Mouse (Mus musculus) hindbrain, postnatal 0 days (tissue): ENCODE measurements around the gene Cnppd1. TPM values are rescaled to one million over a fixed set of nuclear protein-coding genes. Genes with fewer than 3 reads are reported as not detected.

Experiments used
- ATAC-seq: fragments of 200-750 bp; cut with Nextera tagmentation; 2 replicates; pipeline ENCODE4 v1.8.0; 2017; ENCODE audit warnings: mild to moderate bottlenecking, moderate TSS enrichment, moderate library complexity
- DNase-seq: peaks from one replicate; pipeline ENCODE4 v3.0.0-alpha.2; 2015; ENCODE audit warnings: low spot score
- H3K27ac ChIP-seq: fragments of 300-500 bp; sonication (generic); 2 replicates; pipeline ENCODE4 v1.5.1; 2014; ENCODE audit warnings: mild to moderate bottlenecking
- H3K27me3 ChIP-seq: fragments of 300-500 bp; sonication (generic); 2 replicates; pipeline ENCODE4 v1.6.1; 2014; ENCODE audit warnings: low read length, mixed read lengths; ENCODE audit not compliant: insufficient read depth
- H3K36me3 ChIP-seq: fragments of 300-500 bp; sonication (generic); 2 replicates; pipeline ENCODE4 v1.6.1; 2014; ENCODE audit warnings: low read length, mixed read lengths; ENCODE audit not compliant: insufficient read depth
- H3K4me1 ChIP-seq: fragments of 300-500 bp; sonication (generic); 2 replicates; pipeline ENCODE4 v1.6.1; 2014; ENCODE audit warnings: antibody characterized with exemption, low read length, mixed read lengths; ENCODE audit not compliant: insufficient read depth
- H3K4me2 ChIP-seq: fragments of 300-500 bp; sonication (generic); 2 replicates; pipeline ENCODE4 v1.6.1; 2014; ENCODE audit warnings: low read depth, mild to moderate bottlenecking, low read length, moderate library complexity, mixed read lengths
- H3K4me3 ChIP-seq: fragments of 300-500 bp; sonication (generic); 2 replicates; pipeline ENCODE4 v1.5.1; 2014; ENCODE audit warnings: low read length
- H3K9ac ChIP-seq: fragments of 300-500 bp; sonication (generic); replicated peaks from 2 replicates; pipeline ENCODE4 v1.6.1; 2014; ENCODE audit warnings: mild to moderate bottlenecking, low read length, moderate library complexity, mixed read lengths
- H3K9me3 ChIP-seq: fragments of 300-500 bp; sonication (generic); 2 replicates; pipeline ENCODE4 v1.6.1; 2016; ENCODE audit warnings: low read length, mixed read lengths
- CTCF ChIP-seq: IDR thresholded peaks from 2 replicates; pipeline ENCODE4 v1.5.1; 2016; ENCODE audit warnings: antibody characterized with exemption, control low read depth, low read depth
- WGBS: fragments of 180-500 bp; shearing (Covaris S2); extraction: QIAGEN DNeasy Blood & Tissue Kit; methylation state at CpG from one replicate; pipeline ENCODE4 v1.1.7; 2014; 5-methylcytosine and 5-hydroxymethylcytosine counted together
- polyA plus RNA-seq: library from polyadenylated mRNA; unstranded; fragments of >200 nt; fragmentation: Nextera tagmentation; extraction: Ambion mirVana; gene quantifications from 2 replicates; pipeline ENCODE4 v1.2.1, GENCODE M21; 2015
- total RNA-seq: library from RNA; depleted of rRNA; stranded (reverse); fragments of >200 nt; gene quantifications from 2 replicates; pipeline ENCODE4 v1.2.3, GENCODE M21; 2014; rRNA removed

The Cnppd1 gene
- 50.0 and 52.4 TPM in 2 replicates for total RNA-seq
- 44.8 and 46.3 TPM in 2 replicates for polyA plus RNA-seq

GRCm38 (mm10) chr1:75142301-75143261 is at the start of gene Cnppd1, which contains the start of gene Retreg2:
Gene Cnppd1 (minus strand): TSS chr1:75142711.
Gene Retreg2 (plus strand): TSS chr1:75142778.
- H3K9ac ChIP-seq, result peak within 1 kb of the TSS; percentile 96
- H3K36me3 ChIP-seq, result peaks cover 42% of the 10 kb centered on the region
- H3K4me1 ChIP-seq, result peaks cover 13% of the 10 kb centered on the region
- peak within 1 kb of the TSS; percentile 98 for H3K27ac ChIP-seq
- peak; percentile 86 for ATAC-seq
- H3K9me3 ChIP-seq, result no peaks in the 10 kb centered on the region
- WGBS, result 1% methylated on average over 86 of the region's 91 CpGs
- H3K4me2 ChIP-seq, result peak within 1 kb of the TSS; percentile 97
- peak; percentile 60 for TF ChIP-seq CTCF
- H3K4me3 ChIP-seq, result peak within 1 kb of the TSS; percentile 91
- H3K27me3 ChIP-seq, result no peaks in the 10 kb centered on the region
- DNase-seq, result peak; percentile 98

GRCm38 (mm10) chr1:75191622-75192402 is 49.3 kb upstream of the Cnppd1 start, which contains the start of the genes Ankzf1 and Atg9a:
Gene Ankzf1 (plus strand): TSS chr1:75192151.
Gene Atg9a (minus strand): TSS chr1:75192196.
- H3K27me3 ChIP-seq, result no peaks in the 10 kb centered on the region
- under 1% methylated on average over 56 of the region's 56 CpGs for WGBS
- H3K36me3 ChIP-seq, result peaks cover 26% of the 10 kb centered on the region; the same call in 1 of the 2 replicates
- DNase-seq, result peak; percentile 97
- peak within 1 kb of the TSS; percentile 96 for H3K27ac ChIP-seq
- H3K4me3 ChIP-seq, result peak within 1 kb of the TSS; percentile 84
- peak within 1 kb of the TSS; percentile 99 for H3K4me2 ChIP-seq
- peak; percentile 99 for ATAC-seq
- TF ChIP-seq CTCF, result no peak
- H3K9me3 ChIP-seq, result no peaks in the 10 kb centered on the region
- peak within 1 kb of the TSS; percentile 95 for H3K9ac ChIP-seq
- H3K4me1 ChIP-seq, result peaks cover 12% of the 10 kb centered on the region

- H3K4me2 ChIP-seq, result peak overlapping the region; percentile 99
- peaks cover 12% of the 10 kb centered on the region for H3K4me1 ChIP-seq
- DNase-seq (no peak), ATAC-seq (no peak)
- TF ChIP-seq CTCF, result no peak
- H3K9ac ChIP-seq, result peak overlapping the region; percentile 95
- H3K9me3 ChIP-seq, result no peaks in the 10 kb centered on the region
- peak overlapping the region; percentile 84 for H3K4me3 ChIP-seq
- H3K27ac ChIP-seq, result peak overlapping the region; percentile 96
- WGBS, result 44% methylated on average over 5 of the region's 5 CpGs
- peaks cover 27% of the 10 kb centered on the region; the same call in 1 of the 2 replicates for H3K36me3 ChIP-seq
- H3K27me3 ChIP-seq, result no peaks in the 10 kb centered on the region
These were observed 48.7 kb upstream of the Cnppd1 start for GRCm38 (mm10) chr1:75191258-75191621.

- peak overlapping the region; percentile 95; the same call in 1 of the 2 replicates for H3K9ac ChIP-seq
- WGBS, result 79% methylated on average over 2 of the region's 2 CpGs
These were observed 48.1 kb upstream of the Cnppd1 start for GRCm38 (mm10) chr1:75190577-75190976.

GRCm38 (mm10) chr1:75187914-75188483 is 45.5 kb upstream of the Cnppd1 start:
- no peak for ATAC-seq
- Histone ChIP-seq H3K4me2 (no peak overlapping the region), H3K4me1 (peaks cover 12% of the 10 kb centered on the region), H3K4me3 (no peak overlapping the region), H3K36me3 (peaks cover 47% of the 10 kb centered on the region; the same call in 1 of the 2 replicates), H3K27me3 (no peaks in the 10 kb centered on the region), H3K9ac (no peak overlapping the region), H3K27ac (no peak overlapping the region), H3K9me3 (no peaks in the 10 kb centered on the region)
- WGBS, result 93% methylated on average over 2 of the region's 2 CpGs
- TF ChIP-seq CTCF, result no peak
- DNase-seq, result no peak

More at GRCm38 (mm10) chr1:75190577-75190976, 48.1 kb upstream of the Cnppd1 start:
- no peak for TF ChIP-seq CTCF
- Histone ChIP-seq H3K4me1 (peaks cover 12% of the 10 kb centered on the region), H3K27me3 (no peaks in the 10 kb centered on the region), H3K9me3 (no peaks in the 10 kb centered on the region), H3K36me3 (peaks cover 29% of the 10 kb centered on the region; the same call in 1 of the 2 replicates), H3K27ac (no peak overlapping the region), H3K4me2 (peak overlapping the region; percentile 99), H3K4me3 (no peak overlapping the region)
- no peak for DNase-seq
- no peak for ATAC-seq

GRCm38 (mm10) chr1:75187126-75187525 is 44.6 kb upstream of the Cnppd1 start:
- peaks cover 12% of the 10 kb centered on the region for H3K4me1 ChIP-seq
- H3K9me3 ChIP-seq, result no peaks in the 10 kb centered on the region
- ATAC-seq (no peak), DNase-seq (no peak)
- H3K9ac ChIP-seq, result no peak overlapping the region
- no peak for TF ChIP-seq CTCF
- peaks cover 55% of the 10 kb centered on the region; the same call in 1 of the 2 replicates for H3K36me3 ChIP-seq
- H3K4me2 ChIP-seq, result no peak overlapping the region
- H3K27me3 ChIP-seq, result no peaks in the 10 kb centered on the region
- no peak overlapping the region for H3K4me3 ChIP-seq
- no peak overlapping the region for H3K27ac ChIP-seq
